Mouse (Mus musculus) forebrain, embryonic 14.5 days (tissue): ENCODE data around the gene Prickle1. TPM values are rescaled to one million over a fixed set of nuclear protein-coding genes. Genes with fewer than 3 reads are reported as not detected.
A peak's percentile ranks its signal among the peaks of the same experiment; 100 is the strongest.

Experiments used
- ATAC-seq: fragments of 200-750 bp; cut with Nextera tagmentation; 2 replicates; pipeline ENCODE4 v1.8.0; 2017; ENCODE audit warnings: mild to moderate bottlenecking, moderate library complexity
- DNase-seq: peaks from one replicate; pipeline ENCODE4 v3.0.0-alpha.2; 2015; ENCODE audit warnings: low spot score
- H3K27ac ChIP-seq: fragments of 300-500 bp; sonication (generic); 2 replicates; pipeline ENCODE4 v1.5.1; 2014; ENCODE audit warnings: low read depth, mild to moderate bottlenecking, control low read depth, low read length, moderate library complexity
- H3K27me3 ChIP-seq: fragments of 300-500 bp; sonication (generic); replicated peaks from 2 replicates; pipeline ENCODE4 v1.6.1; 2014; ENCODE audit warnings: low read length, control low read depth, mixed read lengths; ENCODE audit not compliant: control insufficient read depth, insufficient read depth
- H3K36me3 ChIP-seq: fragments of 300-500 bp; sonication (generic); 2 replicates; pipeline ENCODE4 v1.6.1; 2014; ENCODE audit warnings: low read length, control low read depth; ENCODE audit not compliant: control insufficient read depth, insufficient read depth
- H3K4me1 ChIP-seq: fragments of 300-500 bp; sonication (generic); 2 replicates; pipeline ENCODE4 v1.6.1; 2014; ENCODE audit warnings: antibody characterized with exemption, low read length, control low read depth; ENCODE audit not compliant: control insufficient read depth, insufficient read depth
- H3K4me2 ChIP-seq: fragments of 300-500 bp; sonication (generic); 2 replicates; pipeline ENCODE4 v1.6.1; 2014; ENCODE audit warnings: mild to moderate bottlenecking, control low read depth, low read length
- H3K4me3 ChIP-seq: fragments of 300-500 bp; sonication (generic); 2 replicates; pipeline ENCODE4 v1.5.1; 2014; ENCODE audit warnings: low read depth, low read length, control low read depth
- H3K9ac ChIP-seq: fragments of 300-500 bp; sonication (generic); 2 replicates; pipeline ENCODE4 v1.6.1; 2014; ENCODE audit warnings: mild to moderate bottlenecking, low read length, control low read depth, moderate library complexity
- H3K9me3 ChIP-seq: fragments of 300-500 bp; sonication (generic); replicated peaks from 2 replicates; pipeline ENCODE4 v1.6.1; 2016; ENCODE audit warnings: low read length, control low read depth, mixed read lengths; ENCODE audit not compliant: control insufficient read depth
- WGBS: fragments of 180-500 bp; shearing (Covaris S2); extraction: QIAGEN DNeasy Blood & Tissue Kit; methylation state at CpG from one replicate; pipeline ENCODE4 v1.1.7; 2014; 5-methylcytosine and 5-hydroxymethylcytosine counted together
- polyA plus RNA-seq: library from polyadenylated mRNA; unstranded; fragments of >200 nt; fragmentation: Nextera tagmentation; extraction: Ambion mirVana; gene quantifications from 2 replicates; pipeline ENCODE4 v1.2.1, GENCODE M21; 2014

Gene Prickle1
- polyA plus RNA-seq, 1 experiment from 2014 or later: 11.0 TPM

DNA sequence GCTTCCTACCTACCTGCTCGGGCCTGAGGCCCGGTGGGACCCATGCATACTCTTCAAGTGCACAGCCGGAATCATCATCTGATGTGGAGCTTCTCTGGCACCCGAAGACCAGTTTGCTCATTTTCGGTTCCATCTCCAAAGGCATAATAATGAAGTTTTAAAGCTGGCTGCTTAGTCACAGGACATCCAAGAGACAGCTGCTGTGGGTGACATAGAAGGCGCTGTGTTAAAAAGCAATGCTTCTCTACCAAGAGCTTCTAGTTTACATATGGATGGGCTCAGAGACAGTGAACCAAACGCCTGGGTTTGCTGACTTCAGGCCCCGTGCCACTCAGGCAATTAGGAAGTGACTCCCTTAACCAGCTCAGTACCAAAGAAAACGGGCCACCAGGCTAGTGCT, 83.3 kb downstream of the Prickle1 start:
- DNase-seq: no peak

DNA sequence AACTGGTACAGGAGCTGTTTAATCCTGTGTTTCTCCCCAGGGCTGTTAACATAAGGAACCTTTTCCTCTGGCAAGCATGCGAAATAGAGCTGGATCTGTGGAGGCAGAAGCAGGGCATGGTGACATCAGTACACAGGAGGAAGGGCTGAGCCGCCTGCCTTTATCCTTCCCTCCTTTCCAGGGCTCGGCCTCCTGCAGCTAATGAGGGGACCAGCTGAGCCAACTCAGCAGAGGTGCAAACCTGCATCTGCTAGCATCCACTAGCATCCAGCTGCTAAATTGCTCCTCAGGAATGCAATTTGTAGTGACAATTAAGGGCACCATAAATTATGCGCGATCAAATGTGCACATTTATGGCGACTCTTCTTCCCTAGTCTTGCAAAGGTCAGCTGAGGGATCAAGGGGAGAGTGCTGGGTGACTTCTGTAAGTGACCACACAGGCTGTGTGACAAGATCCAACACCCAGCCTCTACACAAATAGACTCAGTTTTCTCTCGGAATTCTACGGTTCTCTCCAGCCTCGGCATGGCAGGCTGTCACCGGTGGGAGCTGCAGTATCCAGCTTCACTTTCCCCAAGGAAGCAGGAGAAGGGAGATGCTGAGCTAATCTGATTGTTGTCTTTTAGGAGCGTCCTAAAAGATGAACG, 84.9 kb downstream of the Prickle1 start:
- H3K36me3 ChIP-seq: no peaks in the 10 kb centered on the region
- H3K27ac ChIP-seq: peak overlapping the region; percentile 55
- peak; percentile 77 for ATAC-seq
- H3K9ac ChIP-seq: no peak overlapping the region
- H3K4me3 ChIP-seq: no peak overlapping the region
- WGBS: 18% methylated on average over 12 of the region's 12 CpGs
- peak; percentile 59 for DNase-seq
- peaks cover 19% of the 10 kb centered on the region for H3K4me1 ChIP-seq
- H3K9me3 ChIP-seq: no peaks in the 10 kb centered on the region
- H3K27me3 ChIP-seq: no peaks in the 10 kb centered on the region
- H3K4me2 ChIP-seq: no peak overlapping the region

More for the DNA sequence above, 83.3 kb downstream of the Prickle1 start:
- Histone ChIP-seq H3K9ac (no peak overlapping the region), H3K36me3 (no peaks in the 10 kb centered on the region), H3K27me3 (no peaks in the 10 kb centered on the region), H3K27ac (no peak overlapping the region), H3K9me3 (no peaks in the 10 kb centered on the region), H3K4me1 (peaks cover 19% of the 10 kb centered on the region), H3K4me2 (no peak overlapping the region), H3K4me3 (no peak overlapping the region)
- WGBS: 41% methylated on average over 9 of the region's 9 CpGs
- ATAC-seq: no peak

DNA sequence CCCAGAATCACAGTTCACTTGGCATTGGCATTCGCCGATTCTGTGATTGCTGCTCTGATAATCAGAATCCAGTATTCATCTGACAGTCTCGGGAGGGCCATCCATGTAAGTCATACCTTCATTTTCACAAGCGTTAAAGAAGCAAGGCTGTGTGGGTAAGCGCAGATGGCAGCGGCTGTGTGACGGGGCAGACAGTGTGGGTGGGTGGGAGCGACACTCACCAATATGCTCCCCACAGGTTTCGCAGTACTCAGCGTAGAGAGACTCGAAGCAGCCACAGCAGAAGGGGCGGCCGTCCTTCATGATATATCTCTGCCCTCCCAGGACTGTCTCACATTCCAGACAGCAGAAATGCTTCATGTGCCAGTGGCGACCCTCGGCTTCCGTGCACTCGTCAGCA, 90.9 kb downstream of the Prickle1 start:
- Histone ChIP-seq H3K9me3 (no peaks in the 10 kb centered on the region), H3K4me2 (no peak overlapping the region), H3K9ac (no peak overlapping the region), H3K4me1 (no peaks in the 10 kb centered on the region), H3K36me3 (peaks cover 16% of the 10 kb centered on the region), H3K4me3 (no peak overlapping the region), H3K27ac (no peak overlapping the region), H3K27me3 (no peaks in the 10 kb centered on the region)
- ATAC-seq (no peak), DNase-seq (no peak)
- WGBS: 95% methylated on average over 17 of the region's 17 CpGs

DNA sequence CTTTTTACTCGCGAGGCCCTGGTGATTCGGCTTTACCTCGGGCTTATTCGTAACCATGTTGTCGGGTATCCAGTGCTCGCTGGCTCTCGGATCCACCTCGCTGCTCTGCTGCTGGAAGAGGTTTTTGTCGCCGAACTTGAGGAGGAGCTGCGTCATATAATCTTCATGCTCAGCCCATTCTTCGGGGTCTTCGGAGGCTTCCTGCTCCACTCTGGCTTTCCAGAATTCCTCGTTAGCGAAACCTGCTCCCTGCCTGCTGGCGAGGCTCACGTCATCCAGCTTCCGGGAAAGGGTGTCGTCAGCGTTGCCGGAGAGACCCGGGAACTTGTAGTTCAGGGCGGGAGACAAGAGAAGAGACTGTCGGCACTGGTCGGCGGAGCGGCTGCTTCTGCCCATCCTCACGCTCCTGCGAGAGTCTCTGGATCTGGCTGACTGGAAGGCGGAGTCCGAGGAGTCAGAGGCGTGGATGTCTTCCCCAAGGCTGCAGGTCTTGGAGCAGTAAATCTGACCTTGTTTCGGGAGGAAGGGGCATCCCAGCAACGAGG, 92.4 kb downstream of the Prickle1 start:
- no peaks in the 10 kb centered on the region for H3K27me3 ChIP-seq
- H3K4me1 ChIP-seq: no peaks in the 10 kb centered on the region
- H3K4me2 ChIP-seq: no peak overlapping the region
- no peaks in the 10 kb centered on the region for H3K9me3 ChIP-seq
- no peak overlapping the region for H3K4me3 ChIP-seq
- DNase-seq: no peak
- ATAC-seq: no peak
- H3K9ac ChIP-seq: no peak overlapping the region
- no peak overlapping the region for H3K27ac ChIP-seq
- peaks cover 16% of the 10 kb centered on the region for H3K36me3 ChIP-seq
- 91% methylated on average over 35 of the region's 35 CpGs for WGBS

DNA sequence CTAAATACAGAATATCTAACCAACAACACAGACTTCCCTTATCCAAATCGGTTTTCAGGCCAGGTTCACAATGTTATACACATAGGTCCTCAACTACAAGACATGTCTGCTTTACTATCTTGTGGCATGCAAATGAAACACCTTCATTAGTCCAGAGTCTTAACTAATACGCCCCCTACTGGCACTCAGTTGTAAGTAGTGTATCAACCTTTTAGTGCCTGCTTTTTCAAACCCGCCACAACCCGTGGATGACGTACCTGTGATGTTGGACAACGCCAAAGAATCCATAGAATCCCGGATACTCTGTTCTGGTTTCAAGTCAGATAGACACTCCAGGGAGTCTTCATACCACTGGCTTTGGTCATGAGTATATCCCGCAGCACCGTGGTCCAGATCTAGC, 93.0 kb downstream of the Prickle1 start:
- H3K36me3 ChIP-seq: peaks cover 22% of the 10 kb centered on the region
- DNase-seq (no peak), ATAC-seq (no peak)
- H3K4me2 ChIP-seq: no peak overlapping the region
- no peaks in the 10 kb centered on the region for H3K27me3 ChIP-seq
- H3K9me3 ChIP-seq: no peaks in the 10 kb centered on the region
- no peak overlapping the region for H3K27ac ChIP-seq
- no peak overlapping the region for H3K9ac ChIP-seq
- 95% methylated on average over 9 of the region's 9 CpGs for WGBS
- H3K4me3 ChIP-seq: no peak overlapping the region
- no peaks in the 10 kb centered on the region for H3K4me1 ChIP-seq

DNA sequence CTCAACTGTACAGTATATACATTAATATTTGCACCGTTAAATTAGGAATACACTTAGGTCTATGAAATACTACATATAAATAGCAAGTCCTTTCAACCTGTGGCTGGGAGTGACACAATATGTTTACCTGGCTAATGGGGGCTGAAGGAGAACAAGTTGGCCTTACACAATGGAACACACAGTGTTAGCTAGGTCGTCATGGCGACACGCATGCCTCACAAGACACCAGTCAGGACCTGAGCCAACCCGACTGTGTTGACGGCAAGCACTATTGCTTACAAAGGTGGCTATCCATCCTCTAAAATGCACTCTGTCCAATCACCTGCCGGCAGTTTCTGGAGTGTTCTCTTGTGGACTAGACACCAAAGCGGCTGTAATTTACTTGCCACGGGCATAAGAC, 95.8 kb downstream of the Prickle1 start:
- 51% methylated on average over 9 of the region's 9 CpGs for WGBS
- no peak overlapping the region for H3K9ac ChIP-seq
- peaks cover 23% of the 10 kb centered on the region for H3K36me3 ChIP-seq
- no peaks in the 10 kb centered on the region for H3K27me3 ChIP-seq
- H3K27ac ChIP-seq: no peak overlapping the region
- ATAC-seq (0 out of 2 replicates have a peak, but pooled peaks have one; percentile 48), DNase-seq (peak; percentile 67)
- H3K4me3 ChIP-seq: no peak overlapping the region
- H3K9me3 ChIP-seq: no peaks in the 10 kb centered on the region
- no peaks in the 10 kb centered on the region for H3K4me1 ChIP-seq
- no peak overlapping the region for H3K4me2 ChIP-seq

DNA sequence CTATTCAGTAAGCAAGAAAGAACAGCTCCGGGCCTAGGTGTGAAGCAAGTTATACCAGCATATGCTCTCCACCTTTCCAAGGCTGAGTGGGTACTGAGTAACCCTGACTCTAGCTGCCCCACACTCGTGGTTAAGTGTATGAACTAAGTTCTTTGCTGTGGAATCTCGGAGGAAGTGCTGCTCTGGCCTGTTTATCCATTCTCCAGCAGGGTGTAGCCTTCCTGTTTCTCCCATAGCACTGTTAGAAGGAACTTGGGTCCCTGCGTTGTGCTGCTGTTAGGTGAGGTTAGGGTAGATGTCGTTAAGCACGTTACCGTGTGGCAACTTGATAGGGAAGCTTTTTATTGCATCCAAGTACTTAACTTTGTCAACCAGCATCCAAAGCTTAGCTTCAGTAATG, 101.0 kb downstream of the Prickle1 start:
- WGBS: 89% methylated on average over 7 of the region's 7 CpGs
- Histone ChIP-seq H3K27me3 (no peaks in the 10 kb centered on the region), H3K4me3 (no peak overlapping the region), H3K4me1 (no peaks in the 10 kb centered on the region), H3K4me2 (no peak overlapping the region), H3K36me3 (peaks cover 7% of the 10 kb centered on the region; the same call in 1 of the 2 replicates), H3K9me3 (no peaks in the 10 kb centered on the region), H3K27ac (no peak overlapping the region), H3K9ac (no peak overlapping the region)
- ATAC-seq (no peak), DNase-seq (no peak)

DNA sequence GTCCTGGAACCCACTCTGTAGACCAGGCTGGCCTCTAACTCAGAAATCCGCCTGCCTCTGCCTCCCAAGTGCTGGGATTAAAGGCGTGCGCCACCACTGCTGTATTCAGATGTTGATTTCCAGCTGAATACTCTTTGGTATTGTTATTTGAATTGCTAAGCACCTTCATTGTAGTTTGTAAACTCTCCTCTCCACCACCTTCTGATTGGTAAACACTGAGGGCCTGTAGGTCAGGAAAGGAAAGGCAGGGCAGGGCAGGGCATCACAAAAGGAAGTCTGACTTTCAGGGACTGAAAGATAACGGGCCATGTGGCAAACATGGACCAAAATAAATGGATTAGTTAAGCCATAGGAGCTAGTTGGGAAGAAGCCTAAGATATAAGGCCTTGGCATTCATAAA, 106.1 kb downstream of the Prickle1 start:
- Histone ChIP-seq H3K36me3 (no peaks in the 10 kb centered on the region), H3K9ac (no peak overlapping the region), H3K27me3 (no peaks in the 10 kb centered on the region), H3K27ac (no peak overlapping the region), H3K4me1 (no peaks in the 10 kb centered on the region), H3K4me3 (no peak overlapping the region), H3K4me2 (no peak overlapping the region), H3K9me3 (no peaks in the 10 kb centered on the region)
- WGBS: 81% methylated on average over 4 of the region's 4 CpGs
- no peak for DNase-seq
- ATAC-seq: no peak

DNA sequence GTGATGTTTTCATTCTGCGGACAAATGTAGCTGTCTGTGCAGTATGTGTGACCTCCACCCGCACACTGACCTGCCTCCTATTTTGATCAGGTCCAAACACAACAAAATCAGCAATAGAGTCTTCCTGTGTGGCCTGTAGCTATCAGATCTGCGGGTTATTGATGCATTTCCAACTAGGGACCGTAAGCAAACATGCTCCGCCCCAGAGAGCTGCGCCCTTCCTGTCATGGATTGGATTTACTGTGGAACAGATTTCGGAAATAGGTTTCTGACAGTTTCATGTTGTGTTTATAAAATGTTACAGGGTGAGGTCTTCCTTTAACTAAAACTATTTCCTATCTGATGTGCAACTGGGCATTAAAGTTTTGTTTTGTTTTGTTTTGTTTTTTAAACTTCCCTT, 109.6 kb downstream of the Prickle1 start:
- WGBS: 90% methylated on average over 7 of the region's 7 CpGs
- H3K27me3 ChIP-seq: no peaks in the 10 kb centered on the region
- H3K9ac ChIP-seq: no peak overlapping the region
- H3K27ac ChIP-seq: no peak overlapping the region
- H3K9me3 ChIP-seq: no peaks in the 10 kb centered on the region
- H3K4me1 ChIP-seq: no peaks in the 10 kb centered on the region
- no peak overlapping the region for H3K4me2 ChIP-seq
- H3K36me3 ChIP-seq: no peaks in the 10 kb centered on the region
- ATAC-seq: no peak
- no peak for DNase-seq
- no peak overlapping the region for H3K4me3 ChIP-seq
